Mouse (Mus musculus): ENCODE data around the gene Ankrd27. TPM values are rescaled to one million over a fixed set of nuclear protein-coding genes. Genes with fewer than 3 reads are reported as not detected.
A peak's percentile ranks its signal among the peaks of the same experiment; 100 is the strongest.

Ankrd27 gene
- polyA plus RNA-seq, 1 experiment from 2014 or later = 41.6 TPM

GRCm38 (mm10) chr7:35602766-35603165 lies 16.7 kb downstream of the Ankrd27 start:
- H3K4me2 ChIP-seq = no peak overlapping the region
- H3K27me3 ChIP-seq = no peaks in the 10 kb centered on the region
- H3K4me1 ChIP-seq (replicated peaks) = no peaks in the 10 kb centered on the region
- H3K9me3 ChIP-seq = no peaks in the 10 kb centered on the region
- no peak for ATAC-seq (ENCODE audit: insufficient number of reproducible peaks, insufficient read depth, low FRiP score, low TSS enrichment, low read depth)
- H3K9ac ChIP-seq (replicated peaks) = no peak overlapping the region
- 94% methylated on average over 5 of the region's 5 CpGs for WGBS
- no peak overlapping the region for H3K27ac ChIP-seq
- H3K36me3 ChIP-seq = peaks cover 55% of the 10 kb centered on the region
- no peak overlapping the region for H3K4me3 ChIP-seq (replicated peaks)

- H3K36me3 ChIP-seq = peaks cover 78% of the 10 kb centered on the region
- no peak for ATAC-seq (ENCODE audit: insufficient number of reproducible peaks, insufficient read depth, low FRiP score, low TSS enrichment, low read depth)
Observed at GRCm38 (mm10) chr7:35606816-35607215, 20.8 kb downstream of the Ankrd27 start.

GRCm38 (mm10) chr7:35609245-35609644 lies 23.2 kb downstream of the Ankrd27 start:
- no peaks in the 10 kb centered on the region for H3K27me3 ChIP-seq
- H3K4me3 ChIP-seq (replicated peaks) = no peak overlapping the region
- H3K4me2 ChIP-seq = no peak overlapping the region
- H3K27ac ChIP-seq = no peak overlapping the region
- H3K9me3 ChIP-seq = no peaks in the 10 kb centered on the region
- WGBS = 89% methylated on average over 10 of the region's 10 CpGs
- H3K4me1 ChIP-seq (replicated peaks) = no peaks in the 10 kb centered on the region
- H3K36me3 ChIP-seq = peaks cover 78% of the 10 kb centered on the region
- no peak for ATAC-seq (ENCODE audit: insufficient number of reproducible peaks, insufficient read depth, low FRiP score, low TSS enrichment, low read depth)
- no peak overlapping the region for H3K9ac ChIP-seq (replicated peaks)

More at GRCm38 (mm10) chr7:35606816-35607215, 20.8 kb downstream of the Ankrd27 start:
- Histone ChIP-seq H3K9ac (replicated peaks) (no peak overlapping the region), H3K27ac (no peak overlapping the region), H3K4me1 (replicated peaks) (no peaks in the 10 kb centered on the region), H3K27me3 (no peaks in the 10 kb centered on the region), H3K9me3 (no peaks in the 10 kb centered on the region), H3K4me3 (replicated peaks) (no peak overlapping the region), H3K4me2 (no peak overlapping the region)
- WGBS = 92% methylated on average over 10 of the region's 10 CpGs

GRCm38 (mm10) chr7:35617513-35617912 lies 31.5 kb downstream of the Ankrd27 start:
- Histone ChIP-seq H3K27me3 (no peaks in the 10 kb centered on the region), H3K27ac (no peak overlapping the region), H3K9ac (replicated peaks) (no peak overlapping the region), H3K36me3 (peaks cover 95% of the 10 kb centered on the region), H3K4me1 (replicated peaks) (no peaks in the 10 kb centered on the region), H3K4me2 (no peak overlapping the region), H3K4me3 (replicated peaks) (no peak overlapping the region), H3K9me3 (no peaks in the 10 kb centered on the region)
- WGBS = 81% methylated on average over 4 of the region's 4 CpGs
- ATAC-seq (ENCODE audit: insufficient number of reproducible peaks, insufficient read depth, low FRiP score, low TSS enrichment, low read depth) = no peak

- 0 out of 2 replicates have a peak, but pooled peaks cover 6% of the 10 kb centered on the region for H3K9me3 ChIP-seq
- no peak overlapping the region for H3K27ac ChIP-seq
- peaks cover 91% of the 10 kb centered on the region for H3K36me3 ChIP-seq
- H3K27me3 ChIP-seq = no peaks in the 10 kb centered on the region
- H3K9ac ChIP-seq (replicated peaks) = no peak overlapping the region
- H3K4me2 ChIP-seq = no peak overlapping the region
- 90% methylated on average over 10 of the region's 10 CpGs for WGBS
- ATAC-seq (ENCODE audit: insufficient number of reproducible peaks, insufficient read depth, low FRiP score, low TSS enrichment, low read depth) = no peak
- no peak overlapping the region for H3K4me3 ChIP-seq (replicated peaks)
- no peaks in the 10 kb centered on the region for H3K4me1 ChIP-seq (replicated peaks)
Observed at GRCm38 (mm10) chr7:35622626-35623025, 36.6 kb downstream of the Ankrd27 start.

- Histone ChIP-seq H3K4me3 (replicated peaks) (no peak overlapping the region), H3K36me3 (peaks cover 88% of the 10 kb centered on the region), H3K4me2 (no peak overlapping the region), H3K4me1 (replicated peaks) (no peaks in the 10 kb centered on the region), H3K27ac (no peak overlapping the region), H3K9me3 (0 out of 2 replicates have a peak, but pooled peaks cover 6% of the 10 kb centered on the region), H3K9ac (replicated peaks) (no peak overlapping the region), H3K27me3 (no peaks in the 10 kb centered on the region)
- ATAC-seq (ENCODE audit: insufficient number of reproducible peaks, insufficient read depth, low FRiP score, low TSS enrichment, low read depth) = no peak
- WGBS = 92% methylated on average over 5 of the region's 5 CpGs
Observed at GRCm38 (mm10) chr7:35626038-35626437, 40.0 kb downstream of the Ankrd27 start.

- Histone ChIP-seq H3K4me1 (replicated peaks) (no peaks in the 10 kb centered on the region), H3K27me3 (no peaks in the 10 kb centered on the region), H3K27ac (no peak overlapping the region), H3K9me3 (0 out of 2 replicates have a peak, but pooled peaks cover 6% of the 10 kb centered on the region), H3K9ac (replicated peaks) (no peak overlapping the region), H3K36me3 (peaks cover 86% of the 10 kb centered on the region), H3K4me2 (no peak overlapping the region), H3K4me3 (replicated peaks) (no peak overlapping the region)
- ATAC-seq (ENCODE audit: insufficient number of reproducible peaks, insufficient read depth, low FRiP score, low TSS enrichment, low read depth) = no peak
- 92% methylated on average over 10 of the region's 10 CpGs for WGBS
Observed at GRCm38 (mm10) chr7:35627371-35627770, 41.3 kb downstream of the Ankrd27 start.

- Histone ChIP-seq H3K36me3 (peaks cover 84% of the 10 kb centered on the region), H3K4me1 (replicated peaks) (no peaks in the 10 kb centered on the region), H3K27me3 (no peaks in the 10 kb centered on the region), H3K4me3 (replicated peaks) (no peak overlapping the region), H3K9me3 (0 out of 2 replicates have a peak, but pooled peaks cover 6% of the 10 kb centered on the region), H3K27ac (no peak overlapping the region), H3K9ac (replicated peaks) (no peak overlapping the region), H3K4me2 (no peak overlapping the region)
- ATAC-seq (ENCODE audit: insufficient number of reproducible peaks, insufficient read depth, low FRiP score, low TSS enrichment, low read depth) = no peak
- 70% methylated on average over 5 of the region's 5 CpGs for WGBS
Observed at GRCm38 (mm10) chr7:35628496-35628895, 42.5 kb downstream of the Ankrd27 start.

GRCm38 (mm10) chr7:35636229-35636628 lies 50.2 kb downstream of the Ankrd27 start:
- H3K4me1 ChIP-seq (replicated peaks) = no peaks in the 10 kb centered on the region
- H3K9me3 ChIP-seq = no peaks in the 10 kb centered on the region
- H3K36me3 ChIP-seq = peaks cover 78% of the 10 kb centered on the region
- H3K9ac ChIP-seq (replicated peaks) = no peak overlapping the region
- WGBS = 75% methylated on average over 6 of the region's 6 CpGs
- H3K4me3 ChIP-seq (replicated peaks) = no peak overlapping the region
- no peaks in the 10 kb centered on the region for H3K27me3 ChIP-seq
- H3K27ac ChIP-seq = no peak overlapping the region
- ATAC-seq (ENCODE audit: insufficient number of reproducible peaks, insufficient read depth, low FRiP score, low TSS enrichment, low read depth) = no peak
- H3K4me2 ChIP-seq = no peak overlapping the region

- no peaks in the 10 kb centered on the region for H3K27me3 ChIP-seq
- no peak overlapping the region for H3K4me3 ChIP-seq (replicated peaks)
- WGBS = 94% methylated on average over 9 of the region's 9 CpGs
- H3K9ac ChIP-seq (replicated peaks) = no peak overlapping the region
- H3K36me3 ChIP-seq = peaks cover 79% of the 10 kb centered on the region
- no peaks in the 10 kb centered on the region for H3K4me1 ChIP-seq (replicated peaks)
- no peak overlapping the region for H3K27ac ChIP-seq
- H3K9me3 ChIP-seq = no peaks in the 10 kb centered on the region
- ATAC-seq (ENCODE audit: insufficient number of reproducible peaks, insufficient read depth, low FRiP score, low TSS enrichment, low read depth) = no peak
- no peak overlapping the region for H3K4me2 ChIP-seq
Observed at GRCm38 (mm10) chr7:35636874-35637273, 50.8 kb downstream of the Ankrd27 start.

GRCm38 (mm10) chr7:35640072-35640471 lies 54.0 kb downstream of the Ankrd27 start:
- H3K4me2 ChIP-seq = no peak overlapping the region
- 85% methylated on average over 6 of the region's 6 CpGs for WGBS
- no peaks in the 10 kb centered on the region for H3K27me3 ChIP-seq
- H3K27ac ChIP-seq = no peak overlapping the region
- no peaks in the 10 kb centered on the region for H3K9me3 ChIP-seq
- no peak overlapping the region for H3K9ac ChIP-seq (replicated peaks)
- H3K36me3 ChIP-seq = peaks cover 86% of the 10 kb centered on the region
- no peaks in the 10 kb centered on the region for H3K4me1 ChIP-seq (replicated peaks)
- ATAC-seq (ENCODE audit: insufficient number of reproducible peaks, insufficient read depth, low FRiP score, low TSS enrichment, low read depth) = no peak
- no peak overlapping the region for H3K4me3 ChIP-seq (replicated peaks)

GRCm38 (mm10) chr7:35646317-35647081 lies 60.5 kb downstream of the Ankrd27 start:
- Histone ChIP-seq H3K27ac (peak overlapping the region; percentile 80), H3K9me3 (no peaks in the 10 kb centered on the region), H3K27me3 (no peaks in the 10 kb centered on the region), H3K9ac (replicated peaks) (peak overlapping the region; percentile 93), H3K4me3 (replicated peaks) (peak overlapping the region; percentile 98), H3K4me1 (replicated peaks) (no peaks in the 10 kb centered on the region), H3K36me3 (peaks cover 43% of the 10 kb centered on the region), H3K4me2 (peak overlapping the region; percentile 63)
- peak; percentile 49 for ATAC-seq (ENCODE audit: insufficient number of reproducible peaks, insufficient read depth, low FRiP score, low TSS enrichment, low read depth)
- 6% methylated on average over 34 of the region's 34 CpGs for WGBS

All from limb, embryonic 12.5 days (tissue).